Mouse (Mus musculus) cerebellum, postnatal 36 days (tissue): ENCODE measurements at regions not wholly inside any gene's neighbourhood (a gene's known extent, or its start where the extent isn't known, plus 50 kb on each side); places are given as distances from the start of the nearest gene placed in this dataset.

Experiments used
- DNase-seq, 2 experiments: peaks; one replicate each; pipeline ENCODE4 v3.0.0; 2021 to 2022; ENCODE audit warnings: mixed read lengths in 2 of 2

GRCm38 (mm10) chr13:45286651-45287050 is 102.9 kb upstream of the Mylip start:
- no peak for DNase-seq

- no peak for DNase-seq
Measured at GRCm38 (mm10) chr13:45287217-45287616, 102.3 kb upstream of the Mylip start.

GRCm38 (mm10) chr13:45289976-45290375 is 99.6 kb upstream of the Mylip start:
- DNase-seq = no peak

- DNase-seq = no peak
Measured at GRCm38 (mm10) chr13:45294691-45295090, 94.9 kb upstream of the Mylip start.

GRCm38 (mm10) chr13:45300610-45301009 is 88.9 kb upstream of the Mylip start:
- no peak for DNase-seq

- DNase-seq = no peak
Measured at GRCm38 (mm10) chr13:45301191-45301905, 88.2 kb upstream of the Mylip start.

GRCm38 (mm10) chr13:45302796-45303195 is 86.7 kb upstream of the Mylip start:
- no peak for DNase-seq

- DNase-seq = no peak
Measured at GRCm38 (mm10) chr13:45306177-45306576, 83.4 kb upstream of the Mylip start.

GRCm38 (mm10) chr13:45307226-45307625 is 82.3 kb upstream of the Mylip start:
- no peak for DNase-seq

GRCm38 (mm10) chr13:45319646-45320045 is 69.9 kb upstream of the Mylip start:
- no peak for DNase-seq

- DNase-seq = no peak
Measured at GRCm38 (mm10) chr13:45325736-45326293, 63.7 kb upstream of the Mylip start.

- DNase-seq = peak; percentile 8 to 19
Measured at GRCm38 (mm10) chr13:45326751-45327150, 62.8 kb upstream of the Mylip start.

GRCm38 (mm10) chr13:45330561-45330960 is 59.0 kb upstream of the Mylip start:
- DNase-seq = no peak

- DNase-seq = no peak
Measured at GRCm38 (mm10) chr13:45332031-45332430, 57.5 kb upstream of the Mylip start.

GRCm38 (mm10) chr13:45333634-45334033 is 55.9 kb upstream of the Mylip start:
- DNase-seq = no peak
